Mouse (Mus musculus): ENCODE data around the gene Hebp1.

- no peak for TF ChIP-seq CTCF (IDR thresholded peaks at IDR 0.05; ENCODE audit: insufficient read depth, low read length)
- TF ChIP-seq POLR2A (IDR thresholded peaks at IDR 0.05; ENCODE audit: borderline replicate concordance, extremely low read depth, low read depth, low read length) = no peak
Observed at GRCm38 (mm10) chr6:135153719-135154118, 44.1 kb downstream of the Hebp1 start.
